Mouse (Mus musculus) adrenal gland, postnatal 4 days (tissue): ENCODE results near the gene Slc19a2. TPM values are rescaled to one million over a fixed set of nuclear protein-coding genes. Genes with fewer than 3 reads are reported as not detected.
A peak's percentile ranks its signal among the peaks of the same experiment; 100 is the strongest.

ENCODE experiments used
- DNase-seq, 2 experiments: peaks; one replicate each; pipeline ENCODE4 v3.0.0; 2021 to 2022; ENCODE audit warnings: low spot score in 2 of 2, mixed read lengths in 2 of 2
- total RNA-seq, 2 experiments: library from RNA; stranded (reverse); gene quantifications; 2 replicates each; pipeline ENCODE4 v1.2.3; 2021

Slc19a2 gene
- total RNA-seq, 2 experiments from 2014 or later = 19.5 to 22.2 TPM

DNA sequence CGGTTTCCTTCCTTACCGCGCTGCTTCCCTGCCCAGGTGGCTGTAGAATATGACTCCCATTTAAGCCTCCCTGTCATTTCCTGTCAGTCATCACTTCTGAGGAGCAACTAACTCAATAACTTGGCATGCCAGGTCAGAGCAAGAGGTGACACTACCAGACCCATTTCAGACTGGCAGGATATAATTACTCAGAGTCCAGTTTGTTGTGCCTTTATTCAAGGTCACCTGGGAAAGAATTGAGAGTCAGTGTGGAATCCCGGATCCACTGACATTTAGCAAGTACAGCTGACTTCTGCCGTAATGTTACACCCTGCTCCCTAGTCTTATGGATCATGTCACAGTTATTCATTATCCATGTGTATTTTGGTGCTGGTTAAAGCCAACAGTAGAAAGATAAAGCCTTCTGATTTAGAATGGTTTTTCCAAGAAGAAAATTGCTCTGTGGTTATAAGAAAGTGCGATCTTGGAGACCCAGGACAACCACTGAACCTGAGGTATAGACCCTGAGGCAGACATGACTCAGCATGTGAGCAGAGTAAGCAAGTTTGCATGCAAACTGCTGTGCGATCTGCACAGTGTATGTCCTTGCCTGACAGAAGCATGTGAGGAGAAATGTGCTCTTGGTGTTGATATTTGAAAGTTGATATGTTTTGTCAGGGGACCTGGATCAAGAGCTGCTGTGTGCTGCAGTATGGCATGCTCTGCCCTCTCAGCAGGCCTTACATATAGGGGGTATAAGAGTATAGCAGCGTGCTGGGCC is 1.7 kb downstream of the Slc19a2 start:
- no peak for DNase-seq

DNA sequence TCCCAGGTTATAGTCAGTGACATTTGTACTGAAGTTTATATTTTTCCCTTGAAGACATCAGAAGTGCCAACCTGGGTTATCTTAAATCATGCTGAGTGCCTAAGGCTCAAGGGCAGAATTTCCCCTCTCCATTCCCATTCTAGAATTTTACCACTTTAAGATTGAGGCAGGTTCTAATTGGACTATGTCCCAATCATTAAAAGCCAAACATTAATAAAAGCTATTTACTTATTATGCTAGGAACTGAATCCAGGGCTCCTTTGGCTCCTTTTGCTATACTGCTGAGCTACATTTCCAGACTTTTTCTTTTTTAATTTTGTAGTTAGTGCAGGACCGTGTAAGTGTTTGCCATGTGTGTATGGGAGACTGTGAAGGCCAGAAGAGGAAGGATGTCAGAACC is 2.6 kb downstream of the Slc19a2 start:
- DNase-seq = no peak

- DNase-seq = no peak
These were observed 3.7 kb downstream of the Slc19a2 start for GRCm38 (mm10) chr1:164252551-164252950.

DNA sequence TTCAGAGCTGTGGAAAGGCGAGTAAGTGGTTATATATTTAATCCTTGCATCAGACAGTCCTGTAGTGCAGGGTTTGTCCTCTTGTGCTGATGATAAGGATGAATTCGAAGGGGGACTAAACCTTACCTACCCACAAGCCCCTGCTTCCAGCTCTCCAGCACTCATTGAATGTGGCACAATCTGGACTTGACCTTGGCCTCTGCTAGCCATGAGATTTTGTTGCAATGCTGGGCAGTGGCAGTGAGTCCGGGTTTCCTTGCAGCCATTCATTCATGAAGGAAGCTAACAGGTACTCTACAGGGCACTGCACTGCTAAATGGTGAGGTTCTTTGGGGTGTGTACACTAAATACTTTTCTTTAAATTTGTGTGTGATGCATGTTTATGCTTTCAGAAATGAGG is 6.0 kb downstream of the Slc19a2 start:
- DNase-seq = no peak

DNA sequence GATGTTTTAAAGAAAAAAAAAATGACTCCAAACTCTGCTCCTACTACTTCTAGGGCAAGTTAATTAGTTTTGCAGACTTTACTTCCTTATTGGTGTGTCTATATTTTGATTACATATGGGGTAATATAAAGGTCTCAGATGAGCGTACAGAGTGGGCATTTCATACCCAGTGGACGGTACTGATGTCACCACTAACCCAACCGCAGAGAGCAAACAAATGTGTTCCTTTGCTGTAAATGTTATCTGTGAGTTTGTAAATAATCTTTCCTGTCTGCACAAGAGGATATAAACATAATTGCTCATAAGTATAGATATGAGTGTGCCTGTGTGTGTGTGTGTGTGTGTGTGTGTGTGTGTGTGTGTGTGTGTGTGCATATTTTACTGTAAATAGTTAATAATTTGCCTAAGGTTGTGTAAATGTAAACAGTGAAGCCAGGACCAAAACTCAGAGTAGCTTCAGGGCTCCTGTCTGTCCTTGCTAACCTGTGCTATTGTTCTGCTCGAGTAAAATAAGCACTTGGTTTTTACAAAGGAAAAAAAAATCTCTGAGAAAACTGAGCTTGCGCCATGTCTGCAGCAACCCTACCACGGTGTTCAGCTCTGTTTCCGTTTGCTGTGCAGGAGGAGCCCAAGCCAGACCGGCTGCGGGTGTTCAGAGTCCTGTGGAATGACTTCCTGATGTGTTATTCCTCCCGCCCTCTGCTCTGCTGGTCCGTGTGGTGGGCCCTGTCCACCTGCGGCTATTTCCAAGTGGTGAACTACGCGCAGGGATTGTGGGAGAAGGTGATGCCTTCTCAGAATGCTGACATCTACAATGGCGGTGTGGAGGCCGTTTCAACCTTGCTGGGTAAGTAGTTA is 11.6 kb downstream of the Slc19a2 start:
- no peak for DNase-seq

DNA sequence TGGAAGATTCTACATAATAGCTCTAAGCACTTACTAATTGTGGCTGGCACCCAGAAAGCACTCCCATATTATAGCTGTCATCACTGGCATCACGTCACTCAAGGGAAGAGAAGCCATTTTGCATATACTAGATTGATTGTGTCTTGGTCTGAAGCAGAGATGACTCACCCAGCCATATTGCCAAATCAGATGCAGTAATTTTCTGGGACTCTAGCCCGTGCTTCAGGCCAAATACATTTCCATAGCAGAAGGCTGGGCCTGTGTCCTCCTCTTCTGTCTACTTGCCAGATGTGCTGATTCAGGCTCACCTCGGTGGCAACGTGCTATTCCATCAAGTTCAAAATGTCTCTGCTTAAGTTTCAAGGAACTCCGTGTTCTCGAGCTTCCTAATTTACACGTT is 12.7 kb downstream of the Slc19a2 start:
- DNase-seq = no peak

- DNase-seq = no peak
These were observed 22.1 kb downstream of the Slc19a2 start for GRCm38 (mm10) chr1:164270941-164271340.

DNA sequence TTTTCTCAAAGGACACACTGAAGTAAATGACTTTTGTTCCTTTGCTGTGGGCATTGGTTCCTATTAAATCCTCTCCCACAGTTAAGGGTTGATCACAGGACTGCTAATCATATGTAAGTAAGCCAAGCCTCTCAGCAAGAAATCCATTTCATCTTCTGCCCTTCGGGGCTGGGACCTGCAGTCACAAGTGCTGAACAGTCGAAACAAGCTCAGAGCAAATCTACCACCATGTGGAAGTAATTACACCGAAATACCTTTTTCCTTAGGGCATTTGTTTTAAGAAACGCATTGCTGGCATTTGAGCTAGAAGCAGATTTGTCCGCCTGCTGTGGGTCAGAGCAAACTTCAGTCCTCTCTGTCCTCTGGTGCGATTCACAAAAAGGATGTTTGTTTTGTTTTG is 24.8 kb downstream of the Slc19a2 start:
- DNase-seq = no peak

- DNase-seq = peak; percentile 81 to 85
These were observed 26.7 kb downstream of the Slc19a2 start, which contains the start of gene Ccdc181 for GRCm38 (mm10) chr1:164275455-164275954. Ccdc181 (plus strand) TSS chr1:164275585.

DNA sequence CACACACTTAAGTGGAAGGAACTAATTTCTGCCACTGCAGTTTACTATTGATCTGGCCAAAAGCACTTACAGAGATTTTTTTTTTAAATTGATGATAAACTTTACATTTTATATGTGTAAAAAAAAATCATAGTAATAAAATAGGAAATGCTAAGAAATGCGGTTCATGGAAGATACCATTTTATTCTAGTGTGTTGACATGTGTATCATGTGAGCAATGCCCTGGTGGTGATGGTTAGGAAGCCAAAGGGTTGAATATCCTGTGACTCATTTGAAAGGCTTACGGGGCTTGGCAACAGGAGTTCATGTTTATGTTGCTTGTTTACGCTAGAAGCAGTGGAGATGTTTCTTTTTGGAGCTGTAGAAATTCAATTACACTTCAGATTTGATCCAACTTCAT is 27.7 kb downstream of the Slc19a2 start:
- no peak for DNase-seq

- DNase-seq = no peak
These were observed 30.5 kb downstream of the Slc19a2 start for GRCm38 (mm10) chr1:164279332-164279731.

DNA sequence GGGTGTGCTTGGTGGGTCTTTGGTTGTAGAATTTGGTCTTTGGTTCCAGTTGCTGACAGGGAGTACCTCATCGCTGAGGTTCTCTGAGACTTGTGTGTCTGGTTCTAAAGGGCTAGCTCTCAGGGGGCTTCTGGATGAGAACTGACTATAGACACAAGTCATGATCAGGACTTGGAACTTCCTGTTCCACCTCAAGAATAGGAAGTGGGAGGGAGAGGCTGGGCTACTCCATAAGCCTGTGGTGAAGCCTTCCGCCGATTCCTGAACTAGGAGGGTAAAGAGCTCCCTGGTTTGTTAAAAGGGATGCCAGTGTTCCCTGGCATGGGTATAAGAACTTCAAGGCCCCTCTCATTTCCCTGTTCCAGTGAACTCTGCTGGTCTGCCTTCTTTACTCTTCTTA is 35.2 kb downstream of the Slc19a2 start:
- no peak for DNase-seq

DNA sequence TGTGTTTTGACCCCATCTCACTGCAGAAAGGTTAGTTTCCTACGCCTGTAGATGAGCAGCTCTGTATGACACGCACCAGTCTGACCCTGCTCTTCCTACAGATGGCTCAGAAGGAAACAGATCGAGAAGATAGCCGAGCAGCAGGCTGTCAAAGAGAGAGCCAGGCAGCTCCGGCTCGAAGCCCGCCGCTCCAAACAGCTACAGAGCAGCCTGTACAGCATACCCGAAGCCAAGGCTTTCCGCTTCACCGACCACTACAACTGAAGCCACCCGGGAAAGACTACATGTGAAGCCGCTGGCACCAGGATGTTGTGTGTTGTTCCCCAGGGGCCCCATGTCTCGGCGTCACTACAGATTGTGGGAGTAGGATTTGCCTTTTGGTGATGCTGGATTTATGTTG is 38.6 kb downstream of the Slc19a2 start:
- DNase-seq = no peak

DNA sequence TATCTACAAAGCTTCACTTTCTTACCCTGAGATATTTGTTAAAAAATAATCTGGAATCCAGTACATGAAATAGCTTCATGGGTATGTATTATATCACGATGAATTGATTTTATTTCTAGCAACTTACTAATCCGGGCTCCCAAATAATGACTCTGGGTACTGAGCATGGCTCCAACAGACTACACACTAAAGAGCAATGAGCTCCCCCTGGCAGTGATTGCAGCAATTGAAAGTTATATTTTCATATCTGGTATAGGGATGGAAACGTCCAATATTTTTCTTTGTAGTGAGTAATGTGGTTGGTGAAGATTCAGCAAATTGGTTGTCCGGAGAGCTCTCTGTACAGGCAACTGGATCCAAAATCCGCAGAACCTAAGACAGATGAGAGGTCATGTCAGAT is 43.2 kb downstream of the Slc19a2 start:
- no peak for DNase-seq

- DNase-seq = no peak
These were observed 45.2 kb downstream of the Slc19a2 start for GRCm38 (mm10) chr1:164294071-164294470.

DNA sequence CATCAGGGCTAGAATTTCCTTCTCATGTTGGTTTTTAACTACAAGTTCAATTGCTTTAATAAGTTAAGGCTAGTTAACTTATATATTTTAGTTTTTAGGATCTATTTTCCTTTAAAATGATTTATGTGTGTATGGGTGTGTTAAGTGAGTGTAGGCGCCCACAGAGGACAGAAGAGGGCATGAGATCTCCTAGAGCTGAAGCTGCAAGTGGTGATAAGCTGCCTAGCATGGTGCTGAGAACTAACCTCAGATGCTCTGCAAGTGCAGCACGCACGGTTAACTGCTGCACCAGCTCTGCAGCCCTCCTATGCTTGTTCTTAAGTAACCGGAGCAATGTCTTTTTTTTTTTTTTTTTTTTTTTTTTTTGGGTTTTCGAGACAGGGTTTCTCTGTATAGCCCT is 47.6 kb downstream of the Slc19a2 start:
- DNase-seq = no peak

DNA sequence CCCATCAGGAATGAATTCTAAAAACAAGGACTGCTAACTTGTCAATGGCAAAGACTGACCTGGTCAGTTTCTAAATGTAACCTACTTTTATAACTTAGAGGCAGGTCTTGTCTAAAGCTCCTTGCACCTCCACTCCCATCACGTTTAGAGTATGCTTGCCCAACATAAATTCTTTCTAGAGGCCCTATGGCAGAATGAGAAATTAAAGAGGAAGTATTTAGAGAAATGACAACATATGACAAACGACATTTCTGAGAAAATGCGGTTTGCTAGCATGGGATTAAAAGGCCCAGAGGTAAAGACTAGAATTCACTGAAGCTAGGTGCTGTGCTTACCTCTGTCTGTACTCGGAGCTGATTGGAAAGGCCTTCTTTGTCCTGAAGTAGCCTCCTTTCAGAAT is 53.1 kb downstream of the Slc19a2 start:
- DNase-seq = no peak

DNA sequence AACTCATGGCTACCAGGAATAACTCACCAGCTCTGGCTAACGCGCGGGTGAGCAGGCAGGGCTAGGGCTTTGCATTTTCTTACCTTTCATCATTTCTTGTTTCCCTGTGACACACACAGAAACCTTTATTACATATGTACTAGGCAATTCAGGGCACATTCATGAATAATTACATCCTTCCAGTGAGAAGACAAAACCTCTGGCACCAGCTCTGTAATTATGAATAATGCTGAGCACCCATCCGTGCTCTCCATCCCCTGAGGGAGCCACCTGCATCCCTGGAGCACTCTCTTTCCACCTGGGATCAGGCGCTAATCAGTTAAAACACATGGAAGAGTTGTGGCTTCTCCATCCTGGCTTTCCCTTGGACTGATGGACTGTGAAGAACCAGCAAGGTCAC is 55.0 kb downstream of the Slc19a2 start, which contains the start of gene Nme7:
Gene Nme7 (plus strand): TSS at position 301 of the 400 bp plus-strand sequence.
- no peak for DNase-seq

DNA sequence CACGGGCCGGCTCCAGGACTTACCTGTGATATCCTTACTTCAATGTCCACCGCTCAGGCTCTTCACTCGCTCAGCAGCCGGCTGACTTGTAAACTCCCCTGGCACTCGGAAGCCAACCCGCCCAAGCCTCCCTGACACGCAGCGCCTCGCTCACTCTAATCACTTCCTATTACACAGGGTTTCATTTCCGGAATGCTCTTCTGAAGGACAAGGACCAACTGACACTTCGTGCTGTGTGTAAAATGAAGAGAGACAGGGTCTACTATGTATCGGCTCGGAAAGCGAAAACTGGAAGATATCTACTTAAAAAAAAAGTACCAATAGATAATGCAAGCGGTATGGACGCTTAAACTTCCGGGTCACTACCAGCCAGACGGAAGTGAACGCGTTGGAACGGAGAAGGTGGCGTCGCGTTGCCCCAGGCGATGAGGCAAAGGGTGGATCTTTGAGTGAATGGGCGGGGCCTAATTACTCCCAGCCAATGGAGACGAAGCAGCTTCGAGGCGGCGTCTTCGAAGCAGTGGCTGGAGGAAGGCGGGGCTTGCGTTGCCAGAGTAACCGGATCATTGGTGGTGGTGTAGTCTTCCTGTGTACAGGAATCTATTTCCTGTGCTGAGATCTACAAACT is 58.4 kb downstream of the Slc19a2 start, which contains the start of gene Blzf1:
Gene Blzf1 (minus strand): TSS at position 366 of the 628 bp plus-strand sequence.
- DNase-seq = peak; percentile 87 to 91

- DNase-seq = no peak
These were observed 59.1 kb downstream of the Slc19a2 start for GRCm38 (mm10) chr1:164307922-164308321.

DNA sequence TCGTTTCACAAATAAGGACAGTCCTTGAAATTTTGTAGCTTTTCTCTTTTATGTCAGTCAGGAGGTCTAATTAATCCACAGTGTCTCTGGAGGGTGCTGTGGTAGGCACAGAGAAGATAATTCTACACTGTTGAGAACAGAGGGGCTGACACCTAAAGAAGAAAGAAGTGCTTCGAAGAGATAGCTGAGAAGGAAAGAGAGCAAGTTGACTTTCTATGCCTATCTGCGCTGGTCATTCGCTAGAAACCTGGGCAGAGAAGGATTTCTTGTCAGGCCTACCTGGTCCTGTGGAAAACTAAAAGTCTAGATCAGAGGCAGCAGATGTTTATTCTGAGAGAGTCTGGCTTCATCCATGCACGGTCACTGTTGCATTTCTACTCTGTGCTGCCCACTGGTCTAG is 65.2 kb downstream of the Slc19a2 start:
- DNase-seq = no peak
